Mouse (Mus musculus): ENCODE measurements at regions not wholly inside any gene's neighbourhood (a gene's known extent, or its start where the extent isn't known, plus 50 kb on each side); places are given as distances from the start of the nearest gene placed in this dataset.
A peak's percentile ranks its signal among the peaks of the same experiment; 100 is the strongest.

DNA sequence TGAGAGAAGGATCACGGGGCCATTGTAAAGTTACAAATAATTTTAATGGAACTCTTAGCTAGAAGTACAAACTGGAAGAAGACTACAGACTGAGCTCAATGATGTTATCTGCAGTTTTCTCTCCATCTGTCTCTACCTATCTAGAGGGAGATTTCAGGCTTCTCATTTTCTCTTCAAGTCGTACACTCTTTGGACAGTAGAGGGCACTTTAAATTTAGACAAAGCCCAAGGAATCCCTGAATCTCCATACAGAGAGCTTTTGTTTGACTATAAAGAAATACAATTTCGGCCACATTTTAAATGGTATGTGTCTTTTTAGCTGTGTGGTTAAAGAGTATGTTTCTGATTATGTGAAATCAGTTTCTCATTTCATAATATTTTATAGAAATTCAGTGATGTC is 397.6 kb downstream of the Fign start:
- TF ChIP-seq CTCF (conservative IDR thresholded peaks at IDR 0.05 in 1 of 2, IDR thresholded peaks at IDR 0.05 in 1 of 2; ENCODE audit: low read depth in 2 of 2, low read length in 2 of 2): peak in 1 of 2 experiments; percentile 46; a peak in 2 of 4 replicates
- no peak for TF ChIP-seq ZNF384 (IDR thresholded peaks at IDR 0.05; ENCODE audit: low read depth, low read length)
- no peak for TF ChIP-seq CHD1 (IDR thresholded peaks at IDR 0.05; ENCODE audit: low read depth, low read length)
- no peak for TF ChIP-seq ZC3H11A (IDR thresholded peaks at IDR 0.05; ENCODE audit: low read depth, low read length)
- no peak for TF ChIP-seq POLR2A (IDR thresholded peaks at IDR 0.05; ENCODE audit: low read depth, low read length)
- TF ChIP-seq JUN (IDR thresholded peaks at IDR 0.05; ENCODE audit: insufficient read depth, low read depth, low read length): no peak
- no peak for TF ChIP-seq TCF12 (IDR thresholded peaks at IDR 0.05; ENCODE audit: low read depth, low read length)
- no peak for TF ChIP-seq MAX (IDR thresholded peaks at IDR 0.05; ENCODE audit: low read length)
- TF ChIP-seq CHD2 (IDR thresholded peaks at IDR 0.05; ENCODE audit: low read length): no peak
- no peak for TF ChIP-seq HCFC1 (IDR thresholded peaks at IDR 0.05; ENCODE audit: low read depth, low read length)
- TF ChIP-seq USF2 (conservative IDR thresholded peaks at IDR 0.05; ENCODE audit: low read depth, low read length): no peak

Measured in CH12.LX (cell line).